Mouse (Mus musculus): ENCODE measurements around the gene Fbxo46.

DNA sequence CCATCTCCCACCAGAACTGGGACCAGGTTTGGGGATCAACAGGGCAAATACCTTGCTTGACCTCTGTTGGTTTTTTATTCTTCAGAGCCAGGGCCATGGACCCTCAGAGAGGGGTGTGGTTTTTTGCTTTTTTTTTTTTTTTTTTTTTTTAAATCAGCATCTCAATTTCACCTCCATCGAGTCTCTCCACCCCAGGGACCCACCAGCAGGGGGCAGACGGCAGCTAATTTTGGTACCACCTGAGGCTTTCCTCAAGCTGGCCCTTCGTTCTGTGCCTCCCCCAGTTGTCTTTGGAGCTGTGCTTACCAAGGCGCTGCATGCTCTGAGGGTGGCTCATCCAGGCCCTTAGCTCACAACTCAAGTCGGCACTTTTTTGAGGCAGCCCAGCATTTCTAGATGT is 17.7 kb downstream of the Fbxo46 start:
- TF ChIP-seq CTCF (IDR thresholded peaks at IDR 0.05; ENCODE audit: low read depth) (peak; percentile 53), EP300 (IDR thresholded peaks at IDR 0.05; ENCODE audit: low read depth) (no peak)
